Mouse (Mus musculus): Measurements from ENCODE around the gene Myrip. TPM values are rescaled to one million over a fixed set of nuclear protein-coding genes. Genes with fewer than 3 reads are reported as not detected.
A peak's percentile ranks its signal among the peaks of the same experiment; 100 is the strongest.

Myrip gene
- total RNA-seq, 2 experiments from 2014 or later: 42.8 to 45.5 TPM

- DNase-seq (ENCODE audit: low spot score in 2 of 2): no peak
Measured at GRCm38 (mm10) chr9:120449696-120450329, 148.5 kb downstream of the Myrip start.

GRCm38 (mm10) chr9:120455768-120456655 lies 154.7 kb downstream of the Myrip start:
- DNase-seq (ENCODE audit: low spot score in 2 of 2): peak; percentile 42 to 64

- DNase-seq (ENCODE audit: low spot score in 2 of 2): no peak
Measured at GRCm38 (mm10) chr9:120470431-120470830, 169.1 kb downstream of the Myrip start.

GRCm38 (mm10) chr9:120481644-120482043 lies 180.3 kb downstream of the Myrip start:
- no peak for DNase-seq (ENCODE audit: low spot score in 2 of 2)

- DNase-seq (ENCODE audit: low spot score in 2 of 2): no peak
Measured at GRCm38 (mm10) chr9:120482382-120482781, 181.1 kb downstream of the Myrip start.

- no peak for DNase-seq (ENCODE audit: low spot score in 2 of 2)
Measured at GRCm38 (mm10) chr9:120483101-120483500, 181.8 kb downstream of the Myrip start.

GRCm38 (mm10) chr9:120487076-120487475 lies 185.8 kb downstream of the Myrip start:
- DNase-seq (ENCODE audit: low spot score in 2 of 2): no peak

GRCm38 (mm10) chr9:120491509-120491908 lies 190.2 kb downstream of the Myrip start:
- DNase-seq (ENCODE audit: low spot score in 2 of 2): no peak

- no peak for DNase-seq (ENCODE audit: low spot score in 2 of 2)
Measured at GRCm38 (mm10) chr9:120492010-120492399, 190.7 kb downstream of the Myrip start, which contains the start of gene Eif1b. Gene Eif1b (plus strand): TSS chr9:120492232.

GRCm38 (mm10) chr9:120492400-120493351 lies 191.4 kb downstream of the Myrip start:
- peak; percentile 77 to 87 for DNase-seq (ENCODE audit: low spot score in 2 of 2)

GRCm38 (mm10) chr9:120493781-120494180 lies 192.5 kb downstream of the Myrip start:
- DNase-seq (ENCODE audit: low spot score in 2 of 2): no peak

- DNase-seq (ENCODE audit: low spot score in 2 of 2): peak; percentile 81 to 83
Measured at GRCm38 (mm10) chr9:120496691-120497090, 195.4 kb downstream of the Myrip start.

- no peak for DNase-seq (ENCODE audit: low spot score in 2 of 2)
Measured at GRCm38 (mm10) chr9:120497983-120498382, 196.7 kb downstream of the Myrip start.

GRCm38 (mm10) chr9:120501191-120501902 lies 200.0 kb downstream of the Myrip start:
- DNase-seq (ENCODE audit: low spot score in 2 of 2): no peak

- DNase-seq (ENCODE audit: low spot score in 2 of 2): peak; percentile 84 to 86
Measured at GRCm38 (mm10) chr9:120502013-120502412, 200.7 kb downstream of the Myrip start.

GRCm38 (mm10) chr9:120504423-120504822 lies 203.1 kb downstream of the Myrip start:
- no peak for DNase-seq (ENCODE audit: low spot score in 2 of 2)

GRCm38 (mm10) chr9:120511781-120512180 lies 210.5 kb downstream of the Myrip start:
- DNase-seq (ENCODE audit: low spot score in 2 of 2): peak in 1 of 2 experiments; percentile 30

- DNase-seq (ENCODE audit: low spot score in 2 of 2): no peak
Measured at GRCm38 (mm10) chr9:120516720-120517119, 215.4 kb downstream of the Myrip start.

GRCm38 (mm10) chr9:120518946-120519345 lies 217.6 kb downstream of the Myrip start:
- DNase-seq (ENCODE audit: low spot score in 2 of 2): no peak

GRCm38 (mm10) chr9:120519469-120520125 lies 218.3 kb downstream of the Myrip start:
- DNase-seq (ENCODE audit: low spot score in 2 of 2): no peak
